Mouse (Mus musculus) right cerebral cortex, postnatal 4 days (tissue): Measurements from ENCODE around the gene Kctd19.

Experiments
- DNase-seq: peaks from one replicate; pipeline ENCODE4 v3.0.0-alpha.2; 2022

The Kctd19 gene

DNA sequence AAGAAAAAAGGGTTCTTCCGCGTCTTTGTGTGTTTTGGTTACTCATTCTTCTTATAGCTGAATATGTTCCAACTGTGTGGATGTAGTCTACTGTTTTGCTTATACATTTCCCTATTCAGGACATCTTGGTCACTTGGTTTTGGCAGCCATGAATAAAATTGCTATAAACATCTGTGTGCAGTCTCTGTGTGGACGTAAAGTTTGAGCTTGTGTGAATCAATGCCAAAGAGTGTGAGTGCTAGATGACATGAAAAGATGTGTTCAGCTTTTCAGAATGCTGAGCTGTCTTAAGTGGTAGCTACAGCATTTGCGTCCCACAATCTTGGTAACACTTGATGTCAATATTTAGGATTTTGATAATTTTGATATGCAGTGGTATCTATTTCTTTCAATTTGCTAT is 6.5 kb upstream of the Kctd19 start:
- DNase-seq = no peak

DNA sequence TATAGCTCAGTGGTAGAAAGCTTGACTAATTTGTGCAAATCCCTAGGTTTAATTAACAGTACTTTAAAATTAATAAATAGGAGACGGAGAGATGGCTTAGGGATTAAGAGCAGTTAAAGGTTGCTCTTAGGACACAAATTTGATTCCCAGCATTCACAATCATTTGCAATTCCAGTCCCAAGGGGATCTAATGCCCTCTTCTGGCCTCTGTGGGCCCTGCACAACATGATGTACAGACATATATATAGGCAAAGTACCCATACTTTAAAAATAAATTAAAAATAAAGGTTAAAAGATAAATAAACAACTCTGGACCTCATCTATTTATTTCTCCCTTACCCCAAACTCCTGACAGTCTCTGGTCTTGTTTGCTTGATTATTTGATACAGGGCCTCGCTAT is 5.7 kb upstream of the Kctd19 start:
- no peak for DNase-seq

DNA sequence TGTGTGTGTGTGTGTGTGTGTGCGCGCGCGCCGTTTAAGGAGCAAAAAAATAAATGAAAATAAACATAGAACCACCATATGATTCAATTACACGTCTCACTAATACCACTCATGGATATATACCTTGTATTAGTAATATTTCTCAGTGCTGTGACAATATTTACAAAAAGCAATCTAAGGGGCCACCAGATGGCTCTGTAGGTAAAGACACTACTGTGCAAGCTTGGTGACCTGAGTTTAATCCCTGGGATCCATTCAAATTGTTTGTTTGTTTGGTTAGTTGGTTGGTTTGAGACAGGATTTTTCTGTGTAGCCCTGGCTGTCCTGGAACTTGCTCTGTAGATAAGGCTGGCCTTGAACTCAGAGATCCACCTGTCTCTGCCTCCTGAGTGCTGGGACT is 3.4 kb downstream of the Kctd19 start:
- no peak for DNase-seq

- DNase-seq = no peak
Observed at GRCm38 (mm10) chr8:105408331-105408730, 5.0 kb downstream of the Kctd19 start.

DNA sequence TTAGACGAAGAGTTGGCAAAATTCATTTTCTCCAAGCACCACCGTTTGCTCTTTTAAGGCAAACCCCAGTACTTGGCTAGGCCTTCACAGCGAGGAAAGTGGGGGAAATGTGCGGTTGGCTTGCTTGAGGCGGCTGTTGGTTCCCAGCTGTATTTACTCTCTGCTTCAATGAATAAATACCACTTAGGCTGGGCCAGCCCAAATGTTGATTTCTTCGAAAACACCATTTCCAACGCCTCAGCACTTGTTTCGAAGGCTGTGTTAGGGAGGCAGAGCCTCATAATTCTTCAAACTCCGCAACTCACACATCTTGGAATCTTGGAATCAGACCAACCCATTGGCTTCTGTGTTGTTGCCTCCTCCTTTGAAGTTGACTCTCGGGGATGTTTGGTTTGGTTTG is 6.9 kb downstream of the Kctd19 start:
- DNase-seq = peak; percentile 15

DNA sequence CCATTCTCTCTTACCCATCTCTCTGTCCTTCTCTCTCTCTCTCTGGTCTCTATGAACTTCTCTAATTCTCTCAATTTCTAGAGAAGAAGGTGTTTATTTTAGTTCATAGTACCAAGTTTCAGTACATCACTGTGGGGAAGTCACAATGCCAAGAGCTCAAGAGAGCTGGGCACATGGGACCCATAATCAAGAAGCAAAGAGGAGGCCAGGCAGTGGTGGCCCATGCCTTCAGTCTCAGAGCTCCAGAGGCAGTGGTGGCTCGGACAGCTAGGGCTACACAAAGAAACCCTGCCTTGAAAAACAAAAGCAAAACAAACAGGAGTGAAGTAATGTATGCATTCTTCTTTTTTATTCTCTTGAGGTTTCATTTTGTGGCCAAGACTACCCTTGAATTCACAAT is 8.8 kb downstream of the Kctd19 start:
- DNase-seq = no peak

GRCm38 (mm10) chr8:105403467-105403866 is 9.8 kb downstream of the Kctd19 start:
- DNase-seq = no peak

- DNase-seq = no peak
Observed at GRCm38 (mm10) chr8:105400016-105400415, 13.3 kb downstream of the Kctd19 start.

GRCm38 (mm10) chr8:105397747-105398146 is 15.6 kb downstream of the Kctd19 start:
- DNase-seq = no peak

GRCm38 (mm10) chr8:105393915-105394314 is 19.4 kb downstream of the Kctd19 start:
- DNase-seq = no peak

DNA sequence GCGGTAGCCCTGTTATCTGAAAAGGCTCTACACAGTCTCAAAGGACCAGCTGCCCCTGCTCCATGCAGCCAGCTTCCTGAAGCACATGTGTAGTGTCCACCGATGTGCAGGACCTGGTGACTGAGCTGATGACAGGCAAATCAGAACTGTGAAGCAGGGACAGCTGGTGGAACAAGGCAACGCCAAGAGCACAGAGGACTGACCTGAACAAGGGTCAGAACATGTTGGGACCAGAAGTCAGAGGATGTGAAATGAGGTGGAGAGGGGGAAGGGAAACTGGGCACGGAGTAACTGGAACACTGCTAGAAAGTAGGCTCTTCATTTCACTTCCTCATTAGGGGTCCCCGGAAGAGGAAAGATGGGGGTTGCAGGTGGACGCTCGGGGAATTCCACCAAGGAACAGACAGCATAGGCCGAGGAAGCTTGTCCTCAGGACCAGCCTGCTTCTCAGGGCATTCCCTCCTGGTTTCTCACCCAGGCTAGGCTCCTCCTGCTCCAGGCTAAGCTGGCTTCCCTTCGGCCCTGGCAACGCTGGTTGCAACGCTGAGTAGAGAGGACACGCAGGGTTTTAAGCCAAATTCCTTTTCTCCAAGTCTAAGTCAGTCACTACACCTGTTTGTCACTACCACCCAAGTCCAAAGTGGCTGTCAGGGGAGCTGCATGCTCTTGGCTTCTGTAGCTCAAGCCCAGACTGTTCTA is 20.1 kb downstream of the Kctd19 start:
- DNase-seq = no peak

DNA sequence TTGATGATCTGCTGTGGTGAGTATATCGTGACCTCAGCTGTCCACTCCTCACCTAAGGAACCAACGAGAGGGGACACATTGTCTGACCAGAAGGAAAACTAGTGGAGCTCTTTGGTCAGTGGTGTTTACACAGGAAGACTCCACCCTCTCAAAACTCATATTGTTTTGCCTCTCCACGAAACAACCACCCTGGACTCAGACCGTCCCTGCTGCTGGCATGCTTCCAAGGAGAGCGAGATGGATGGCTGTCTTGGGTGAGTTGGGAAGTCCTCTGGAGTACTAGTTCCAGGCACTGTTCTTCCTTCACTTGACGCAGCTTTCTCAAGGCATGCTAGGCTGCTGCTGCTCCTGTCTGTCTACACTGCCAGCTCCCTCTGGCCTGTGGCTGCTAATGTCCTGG is 24.2 kb downstream of the Kctd19 start:
- no peak for DNase-seq

DNA sequence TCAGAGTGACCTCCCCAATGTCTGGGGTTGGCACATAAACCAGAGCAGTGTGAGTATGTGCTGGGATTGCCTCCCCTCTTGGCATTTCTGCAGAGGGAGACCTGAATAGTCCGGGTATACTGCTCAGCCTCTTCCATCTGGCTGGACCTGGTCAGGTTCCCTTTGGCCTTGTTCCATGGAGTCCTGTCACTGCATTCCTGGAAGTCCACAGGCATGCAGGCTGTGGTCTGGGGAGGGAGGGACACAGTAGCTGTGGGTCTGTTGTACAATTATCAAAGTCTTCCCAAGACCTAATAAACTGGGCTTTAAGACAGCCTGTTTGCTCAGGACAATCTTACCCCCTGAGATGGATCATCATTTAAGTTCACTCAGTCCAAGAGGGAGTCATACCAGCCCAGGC is 26.2 kb downstream of the Kctd19 start:
- no peak for DNase-seq

- DNase-seq = no peak
Observed at GRCm38 (mm10) chr8:105384070-105384469, 29.2 kb downstream of the Kctd19 start.

- DNase-seq = no peak
Observed at GRCm38 (mm10) chr8:105380308-105380707, 33.0 kb downstream of the Kctd19 start.

- peak; percentile 59 for DNase-seq
Observed at GRCm38 (mm10) chr8:105378673-105379072, 34.6 kb downstream of the Kctd19 start.

DNA sequence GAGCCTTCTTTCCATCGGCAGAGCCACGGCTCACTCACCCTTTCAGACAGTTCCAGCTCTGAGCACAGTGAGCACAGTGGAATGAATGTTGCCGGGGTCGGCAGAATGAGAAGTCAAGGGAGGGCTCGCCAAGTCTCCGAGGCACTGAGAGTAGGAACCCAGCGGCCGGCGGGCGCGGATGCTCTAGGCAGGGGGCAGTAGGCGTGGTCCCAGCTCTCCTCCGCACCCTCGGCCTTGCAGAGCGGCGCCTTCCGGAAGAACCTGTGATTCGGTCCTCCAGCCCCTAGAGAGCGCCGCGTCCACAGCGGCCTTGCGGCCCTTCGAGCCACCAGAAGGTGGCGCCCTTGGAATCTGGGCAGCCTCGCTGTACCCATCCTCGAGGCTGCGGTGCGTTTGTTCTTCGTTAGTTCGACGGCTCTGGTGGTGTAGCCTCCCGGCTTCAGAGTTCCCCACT is 38.8 kb downstream of the Kctd19 start:
- peak; percentile 47 for DNase-seq

GRCm38 (mm10) chr8:105373032-105373431 is 40.3 kb downstream of the Kctd19 start, which contains the start of gene Plekhg4:
Gene Plekhg4, plus strand, starts transcription at chr8:105373274.
- DNase-seq = no peak

GRCm38 (mm10) chr8:105372473-105372872 is 40.8 kb downstream of the Kctd19 start:
- DNase-seq = no peak

GRCm38 (mm10) chr8:105367107-105367506 is 46.2 kb downstream of the Kctd19 start:
- no peak for DNase-seq

DNA sequence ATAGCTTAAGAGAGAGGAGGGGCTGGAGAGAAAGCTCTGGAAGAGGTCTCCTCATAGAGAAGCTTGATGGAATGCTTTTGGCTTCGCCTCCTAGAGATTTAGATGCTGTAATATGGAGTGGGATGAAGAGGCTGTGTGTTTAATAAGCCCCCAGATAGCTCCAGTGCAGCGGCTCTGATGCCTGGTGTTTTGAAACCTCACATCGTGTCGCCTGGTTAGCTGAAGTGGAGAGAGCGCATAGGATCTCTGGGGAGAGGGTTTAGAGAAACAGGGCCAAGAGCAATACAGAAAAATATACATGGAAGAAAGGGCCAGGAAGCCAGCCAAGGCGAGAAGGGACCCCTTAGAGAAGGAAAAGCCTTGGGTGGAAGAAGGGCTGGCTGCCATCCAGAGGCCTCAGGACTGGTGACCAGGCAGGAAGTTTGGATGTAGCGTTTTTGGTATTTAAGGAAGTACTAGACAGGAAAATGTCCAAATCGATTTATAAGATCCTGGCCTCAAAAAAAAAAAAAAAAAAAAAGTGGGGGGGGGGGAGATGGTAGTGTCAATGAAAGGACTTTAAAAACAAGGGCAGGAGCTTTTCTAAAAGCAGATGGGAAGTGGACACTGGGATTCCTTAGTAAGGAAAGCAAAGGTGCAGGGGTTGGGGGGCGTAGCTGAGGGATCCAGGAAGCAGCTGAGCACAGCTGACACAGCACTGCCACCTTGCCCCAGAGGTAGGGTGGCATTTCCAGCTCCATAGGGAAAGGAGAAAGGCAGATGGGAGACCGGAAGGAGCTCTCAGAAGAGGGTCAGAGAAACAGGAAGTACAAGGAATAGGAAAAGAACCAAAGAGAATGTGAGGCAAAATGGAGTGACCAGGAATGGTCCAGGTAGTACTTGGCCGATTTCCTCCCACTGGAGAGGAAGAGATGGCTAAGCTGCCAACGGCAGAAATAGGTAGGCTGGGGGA is 51.3 kb downstream of the Kctd19 start:
- no peak for DNase-seq

DNA sequence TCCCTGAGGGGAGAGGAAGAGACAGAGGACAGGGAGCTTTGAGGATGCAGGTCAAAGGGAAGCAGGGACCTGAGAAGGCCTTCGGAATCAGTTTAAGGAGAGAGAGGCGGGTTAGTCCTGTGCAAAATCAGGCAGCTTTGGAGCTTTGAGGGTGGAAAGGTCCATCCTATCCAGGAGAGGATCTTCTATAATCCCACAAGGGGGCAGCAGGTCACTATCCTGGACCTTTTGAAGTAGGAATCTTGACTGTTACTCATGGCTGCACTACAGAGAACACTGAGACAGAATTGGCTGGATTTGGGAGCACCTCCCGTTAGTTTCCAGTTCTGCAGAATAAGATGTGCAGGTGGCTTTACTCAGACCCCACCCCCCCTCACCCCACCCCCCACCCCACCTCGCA is 53.7 kb downstream of the Kctd19 start:
- DNase-seq = no peak

DNA sequence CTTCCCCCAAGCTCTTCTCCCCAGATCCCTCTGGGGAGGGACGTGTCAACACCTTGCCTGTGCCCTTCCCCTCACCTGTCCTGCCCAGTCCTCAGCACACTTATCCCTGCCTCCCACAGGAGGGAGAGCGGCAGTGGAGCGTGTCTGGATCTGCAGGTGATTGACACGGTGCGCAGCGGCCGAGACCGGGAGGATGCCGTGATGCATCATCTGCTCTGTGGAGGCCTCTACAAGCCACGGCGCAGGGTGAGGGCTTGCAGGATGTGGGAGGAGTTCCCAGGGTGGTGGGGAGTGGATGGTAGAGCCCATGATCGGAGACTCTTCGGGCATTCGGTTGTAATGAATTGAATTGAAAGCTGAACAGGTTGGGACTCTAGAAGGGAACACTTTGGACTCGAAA is 54.1 kb downstream of the Kctd19 start:
- no peak for DNase-seq

- DNase-seq = no peak
Observed at GRCm38 (mm10) chr8:105356681-105357080, 56.6 kb downstream of the Kctd19 start.
